Mouse (Mus musculus) G1E (cell line): Measurements from ENCODE around the gene Ppme1.

Source experiments
- CTCF ChIP-seq: IDR thresholded peaks from 2 replicates; pipeline ENCODE4 v1.5.1; 2012; ENCODE audit warnings: low read depth, low read length, inconsistent platforms, mixed read lengths
- GATA1 ChIP-seq: IDR thresholded peaks from 2 replicates; pipeline ENCODE4 v1.6.1; 2012; ENCODE audit warnings: borderline replicate concordance, low read length, inconsistent platforms, mixed read lengths
- TAL1 ChIP-seq: conservative IDR thresholded peaks from 2 replicates; pipeline ENCODE4 v1.6.1; 2012; ENCODE audit warnings: low read depth, low read length, inconsistent platforms, mixed read lengths

GRCm38 (mm10) chr7:100356324-100356723 lies 15.8 kb downstream of the Ppme1 start:
- TF ChIP-seq CTCF (no peak), TAL1 (no peak), GATA1 (no peak)
